Mouse (Mus musculus) cerebellum, adult 2 months (tissue): ENCODE measurements around the gene Tmem208.
A peak's percentile ranks its signal among the peaks of the same experiment; 100 is the strongest.

Experiments used
- CTCF ChIP-seq: fragments of 200-500 bp; IDR thresholded peaks from 2 replicates; pipeline ENCODE4 v1.5.1; 2011; ENCODE audit warnings: low read depth, mild to moderate bottlenecking, control low read depth, low read length, moderate library complexity, borderline replicate concordance; ENCODE audit not compliant: insufficient read depth
- POLR2A ChIP-seq: fragments of 200-500 bp; IDR thresholded peaks from 2 replicates; pipeline ENCODE4 v1.6.1; 2011; ENCODE audit warnings: low read length, control low read depth, borderline replicate concordance; ENCODE audit not compliant: insufficient read depth

- no peak for TF ChIP-seq POLR2A
- TF ChIP-seq CTCF = peak; percentile 81
Observed at GRCm38 (mm10) chr8:105290554-105291314, 35.4 kb upstream of the Tmem208 start.
